Mouse (Mus musculus): ENCODE data around the gene Rtn2.

Rtn2 gene

DNA sequence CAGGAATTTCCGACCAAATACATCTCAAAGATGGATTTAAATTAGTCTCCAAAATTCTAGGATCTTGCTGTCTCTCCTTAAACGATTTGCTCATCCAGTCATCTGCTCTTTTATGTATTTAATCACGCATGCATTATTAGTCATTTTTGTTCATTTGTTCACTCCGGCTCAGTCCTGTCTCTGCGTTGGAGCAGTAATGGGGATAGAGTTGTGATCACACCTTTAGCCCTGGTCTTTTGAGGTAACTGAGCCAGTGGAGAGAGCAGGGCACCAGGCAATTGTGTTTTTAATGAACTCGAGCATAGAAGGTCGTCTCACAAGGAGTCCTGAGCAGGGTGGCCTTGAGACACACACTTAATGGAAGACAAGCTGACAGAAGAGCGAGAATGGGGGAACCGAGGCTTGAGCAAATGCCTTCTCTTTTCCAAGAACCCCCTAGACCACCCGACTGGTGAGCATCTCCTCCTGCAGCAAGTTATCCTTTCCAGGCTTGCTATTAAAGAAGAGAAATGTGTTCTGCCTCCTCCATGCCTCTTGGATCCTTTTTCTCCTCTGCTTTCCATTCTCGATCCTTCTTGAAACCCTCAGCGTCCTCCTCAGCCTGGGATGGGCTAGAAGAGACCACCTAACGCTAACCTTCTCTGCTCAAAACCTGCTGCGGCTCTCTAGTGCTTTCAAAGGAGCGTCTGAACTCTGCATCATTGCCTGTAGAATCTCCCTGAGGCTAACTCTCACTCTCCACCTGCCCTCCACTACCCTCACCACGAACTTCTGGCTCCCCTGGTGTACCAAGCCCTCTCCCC lies 19.2 kb downstream of the Rtn2 start:
- no peak for DNase-seq (ENCODE audit: low spot score in 2 of 2)

DNA sequence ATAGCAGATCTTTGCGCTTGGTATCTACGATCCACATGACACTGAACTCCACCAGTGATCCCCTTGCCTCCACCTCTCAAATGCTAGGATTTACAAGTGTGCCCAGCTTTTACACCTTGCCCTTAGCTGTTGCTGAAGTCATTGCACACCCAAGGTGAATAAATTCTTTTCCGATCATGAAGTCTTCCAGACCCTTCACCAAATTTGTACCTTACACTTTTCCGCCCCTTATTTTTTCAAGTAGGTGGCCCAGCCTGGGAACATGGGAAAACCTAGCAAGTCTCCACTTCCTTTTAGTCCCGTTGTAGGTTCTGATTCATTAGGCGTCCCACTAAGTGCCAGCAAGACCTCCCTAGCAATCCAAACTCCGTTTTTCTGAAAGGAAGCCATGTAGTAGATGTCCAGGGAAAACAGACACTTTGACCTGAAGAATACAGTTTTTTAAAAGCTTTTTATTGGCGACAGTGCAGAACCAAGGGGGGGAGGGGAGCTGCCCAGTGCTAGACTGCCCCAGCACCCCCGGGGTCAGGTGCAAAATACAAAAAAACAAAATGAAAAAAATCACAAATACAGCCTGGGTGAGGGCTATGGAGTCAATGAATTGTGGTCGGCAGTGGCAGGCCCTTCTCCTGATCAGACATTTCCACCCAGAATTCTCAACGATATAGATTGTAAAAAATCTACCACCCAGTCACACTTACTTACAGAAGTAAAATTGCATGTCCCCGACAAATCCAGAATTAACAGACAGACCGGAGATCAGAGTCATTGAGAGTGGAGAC lies 20.0 kb downstream of the Rtn2 start:
- no peak for DNase-seq (ENCODE audit: low spot score in 2 of 2)

DNA sequence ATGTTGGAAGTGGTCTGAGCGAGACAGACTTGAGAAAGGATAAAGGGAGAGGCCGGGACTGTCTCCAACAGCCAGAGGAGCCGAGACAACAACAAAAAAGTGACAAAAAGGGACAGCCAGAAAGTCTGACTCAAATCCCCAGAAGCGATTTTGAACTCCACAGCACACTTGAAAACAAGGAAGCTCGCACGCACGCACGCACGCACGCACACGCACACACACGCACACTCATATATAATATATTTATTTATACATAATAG lies 20.6 kb downstream of the Rtn2 start:
- DNase-seq (ENCODE audit: low spot score in 2 of 2) = no peak

DNA sequence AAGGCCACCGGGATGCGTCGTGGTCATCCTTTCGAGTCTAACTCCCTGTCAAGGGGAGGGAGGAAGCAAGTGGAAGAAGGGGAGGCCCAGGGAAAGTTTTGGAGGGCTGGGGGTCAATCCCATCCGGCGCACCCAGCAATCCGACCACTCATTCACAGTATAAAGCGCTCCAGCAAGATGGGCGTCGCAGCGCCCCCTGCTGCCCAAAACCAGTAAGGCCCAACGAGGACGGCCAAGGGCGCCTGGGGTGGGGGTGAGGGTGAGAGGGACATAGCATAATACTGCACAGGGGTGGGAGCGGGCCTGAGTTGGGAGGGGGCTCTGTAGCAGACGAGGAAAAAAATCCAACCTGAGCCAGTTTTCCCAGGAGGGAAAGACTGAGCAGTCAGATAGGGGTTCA lies 21.3 kb downstream of the Rtn2 start:
- peak; percentile 69 to 87 for DNase-seq (ENCODE audit: low spot score in 2 of 2)

DNA sequence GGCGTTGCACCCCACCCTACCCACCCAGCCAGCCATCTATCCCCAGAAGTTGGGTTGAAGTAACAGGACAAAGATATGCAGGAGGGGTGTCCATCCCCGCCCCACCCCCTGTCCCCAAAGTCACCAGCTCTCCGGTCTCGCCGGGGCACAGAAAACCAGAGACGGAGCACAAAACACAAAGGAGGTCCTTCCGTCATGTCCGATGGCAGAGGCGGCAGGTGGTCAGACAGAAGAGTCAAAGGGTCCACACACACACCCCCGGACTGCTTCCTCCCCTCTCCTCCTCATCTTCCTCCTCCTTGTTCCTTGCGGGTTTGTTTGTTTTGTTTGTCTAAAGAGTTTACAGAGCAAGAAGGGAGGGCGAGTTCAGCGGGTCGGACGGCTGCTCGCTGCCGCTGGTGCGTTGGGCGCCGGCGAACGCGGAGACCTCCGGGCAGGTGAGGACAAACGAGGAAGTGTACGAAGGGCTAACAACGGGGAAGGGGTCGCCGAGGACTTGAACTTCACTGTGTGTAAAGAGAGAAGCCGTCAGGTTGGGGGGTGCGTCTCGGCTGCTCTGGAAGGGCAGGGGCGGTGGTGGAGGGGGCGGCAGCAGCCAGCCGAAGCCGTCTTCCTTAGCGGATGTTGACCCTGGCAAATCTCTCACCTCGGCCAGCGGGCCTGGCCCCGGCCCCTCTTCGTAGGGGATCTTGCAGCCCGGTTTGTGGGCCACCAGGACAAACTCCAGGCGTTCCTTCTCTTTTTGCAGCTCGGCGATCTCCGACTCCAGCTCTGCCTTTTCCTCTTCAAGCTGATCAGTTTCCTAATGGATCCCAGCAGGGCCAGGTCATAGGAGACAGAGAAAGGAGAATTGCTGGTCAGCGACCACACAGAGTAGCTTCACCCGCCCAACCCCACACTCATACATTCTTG lies 22.3 kb downstream of the Rtn2 start:
- DNase-seq (ENCODE audit: low spot score in 2 of 2) = no peak

DNA sequence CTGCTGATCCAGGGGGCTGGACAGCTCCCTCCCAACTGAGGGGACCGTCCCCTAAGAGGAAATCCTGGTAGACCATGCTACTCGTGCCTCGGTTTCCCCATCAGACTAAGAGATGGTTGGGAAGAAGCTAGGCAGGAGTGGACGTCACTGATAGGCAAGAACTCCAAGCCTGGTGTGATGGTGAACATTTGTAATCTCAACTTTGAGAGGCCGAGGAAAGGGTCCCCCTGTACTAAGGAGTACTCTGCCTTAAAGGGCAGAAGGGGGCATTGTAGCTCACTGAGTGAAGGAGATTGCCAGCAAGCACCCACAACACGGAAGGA lies 22.9 kb downstream of the Rtn2 start:
- no peak for DNase-seq (ENCODE audit: low spot score in 2 of 2)

DNA sequence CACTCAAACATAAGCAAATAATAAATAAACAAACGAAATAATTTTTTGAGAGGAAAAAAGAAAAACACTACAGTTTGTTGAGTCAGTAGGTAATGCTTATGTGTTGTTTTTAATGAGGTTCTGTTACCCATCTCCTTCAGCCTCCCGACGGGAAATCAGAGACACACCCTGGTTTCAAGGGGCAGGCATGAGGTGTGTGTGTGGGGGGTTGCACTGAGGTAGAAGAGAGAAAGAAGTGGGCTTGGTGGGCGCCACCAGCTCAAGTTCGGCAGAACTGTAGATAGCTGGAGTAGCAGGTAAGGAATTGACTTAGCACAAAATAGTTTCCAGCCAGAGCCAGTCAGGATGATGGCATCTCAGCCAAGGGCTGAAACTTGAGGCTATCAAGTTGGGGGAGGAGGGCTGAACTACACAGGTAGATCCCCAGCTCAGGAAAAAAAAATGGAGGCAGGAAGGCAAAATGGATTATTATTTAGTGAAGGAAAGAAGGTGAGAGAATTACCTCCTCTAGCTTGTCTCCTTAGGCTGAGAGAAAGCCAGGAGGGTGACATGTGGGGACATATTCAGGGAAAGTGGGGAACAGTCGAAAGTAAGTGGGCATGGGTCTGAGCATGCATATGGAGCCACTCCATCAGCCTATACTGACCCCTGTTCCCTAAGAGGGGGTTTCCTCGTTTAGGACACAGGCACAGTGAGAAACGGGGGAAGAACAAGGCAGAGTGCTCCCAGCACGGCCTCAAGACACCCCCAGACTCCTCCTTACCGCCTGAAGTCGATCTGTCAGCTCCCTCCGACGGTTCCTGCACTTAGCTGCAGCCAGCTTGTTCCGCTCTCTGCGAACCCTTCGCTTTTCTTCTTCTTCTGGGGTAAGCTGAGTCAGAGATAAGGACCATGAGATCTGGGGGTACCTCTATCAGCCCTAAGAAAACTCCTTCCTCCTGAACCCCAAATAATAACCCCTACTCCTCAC lies 23.7 kb downstream of the Rtn2 start:
- no peak for DNase-seq (ENCODE audit: low spot score in 2 of 2)

DNA sequence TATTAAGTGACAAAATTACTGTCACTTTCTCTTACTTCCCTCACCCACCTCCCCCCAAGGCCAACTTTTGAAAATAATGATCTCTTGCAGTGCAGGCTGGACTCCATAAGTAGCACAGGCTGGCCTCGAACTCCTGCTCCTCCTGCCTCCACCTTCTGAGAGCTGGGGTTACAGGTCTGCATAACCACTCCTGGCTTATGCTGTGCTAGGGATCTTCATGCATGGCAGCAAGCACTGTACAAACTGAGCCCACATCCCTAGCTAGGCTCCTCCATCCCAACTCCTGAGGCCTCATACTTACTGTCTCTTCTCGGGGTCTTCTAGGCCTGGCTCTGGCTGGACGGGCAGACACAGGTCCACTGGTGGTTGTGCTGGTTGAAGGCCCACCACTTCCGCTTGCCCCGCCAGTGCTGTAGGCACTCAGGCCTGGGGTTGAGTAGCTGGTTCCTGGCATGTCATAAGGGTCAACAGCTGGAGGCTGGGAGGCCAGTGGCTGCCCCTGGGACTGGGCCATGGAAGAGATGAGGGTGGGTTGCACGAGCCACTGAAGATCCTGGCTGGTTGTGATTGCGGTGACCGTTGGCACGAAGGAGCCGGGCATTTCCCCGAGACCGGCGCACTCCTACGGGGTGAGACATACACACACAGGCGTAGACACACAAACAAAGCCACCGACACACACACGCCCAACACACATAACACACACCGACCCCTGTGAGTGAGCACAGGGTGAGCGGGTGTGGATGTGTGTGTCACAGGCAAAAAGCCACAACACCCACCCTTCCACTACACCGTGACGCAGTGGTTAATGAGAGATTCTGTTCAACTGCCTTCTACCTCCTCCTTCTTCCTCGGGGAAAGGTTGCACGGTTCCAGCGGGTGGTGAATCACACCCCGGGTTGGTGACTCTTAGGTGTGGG lies 24.7 kb downstream of the Rtn2 start:
- DNase-seq (ENCODE audit: low spot score in 2 of 2) = no peak

DNA sequence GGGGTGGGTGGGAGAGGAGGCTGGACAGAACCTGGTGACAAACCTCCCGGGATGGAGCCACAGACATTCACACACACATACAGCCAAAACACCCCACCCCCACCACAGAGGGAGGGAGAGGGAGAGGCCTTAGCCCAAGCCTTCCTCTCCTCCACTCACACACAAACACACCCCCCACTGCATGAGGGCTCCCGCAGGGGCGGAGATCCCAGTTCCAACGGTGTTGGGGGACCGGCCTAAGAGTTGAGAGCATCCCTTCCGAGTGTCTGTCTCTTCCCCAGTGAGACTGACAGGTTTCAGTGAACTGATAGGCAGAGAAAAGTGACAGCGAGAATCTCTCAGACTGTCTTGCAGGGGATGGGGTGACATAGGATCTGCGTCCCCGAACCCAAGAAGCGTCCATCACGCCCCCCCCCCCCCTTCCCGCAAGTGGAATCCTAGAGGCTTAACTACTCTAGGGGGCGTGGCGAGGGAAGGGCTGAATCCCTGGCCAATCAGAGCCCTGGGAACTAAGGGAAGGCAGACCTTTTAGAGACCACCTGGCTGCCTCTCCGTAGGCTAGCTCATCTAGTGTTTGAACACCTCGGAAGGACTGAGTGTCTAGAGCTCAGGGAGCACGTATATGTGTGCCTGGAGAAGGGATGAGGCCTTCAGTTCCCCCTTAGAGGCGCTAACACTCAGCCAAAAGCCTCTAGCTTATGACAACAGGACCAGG lies 25.5 kb downstream of the Rtn2 start:
- peak in 1 of 2 experiments; percentile 72 for DNase-seq (ENCODE audit: low spot score in 2 of 2)

DNA sequence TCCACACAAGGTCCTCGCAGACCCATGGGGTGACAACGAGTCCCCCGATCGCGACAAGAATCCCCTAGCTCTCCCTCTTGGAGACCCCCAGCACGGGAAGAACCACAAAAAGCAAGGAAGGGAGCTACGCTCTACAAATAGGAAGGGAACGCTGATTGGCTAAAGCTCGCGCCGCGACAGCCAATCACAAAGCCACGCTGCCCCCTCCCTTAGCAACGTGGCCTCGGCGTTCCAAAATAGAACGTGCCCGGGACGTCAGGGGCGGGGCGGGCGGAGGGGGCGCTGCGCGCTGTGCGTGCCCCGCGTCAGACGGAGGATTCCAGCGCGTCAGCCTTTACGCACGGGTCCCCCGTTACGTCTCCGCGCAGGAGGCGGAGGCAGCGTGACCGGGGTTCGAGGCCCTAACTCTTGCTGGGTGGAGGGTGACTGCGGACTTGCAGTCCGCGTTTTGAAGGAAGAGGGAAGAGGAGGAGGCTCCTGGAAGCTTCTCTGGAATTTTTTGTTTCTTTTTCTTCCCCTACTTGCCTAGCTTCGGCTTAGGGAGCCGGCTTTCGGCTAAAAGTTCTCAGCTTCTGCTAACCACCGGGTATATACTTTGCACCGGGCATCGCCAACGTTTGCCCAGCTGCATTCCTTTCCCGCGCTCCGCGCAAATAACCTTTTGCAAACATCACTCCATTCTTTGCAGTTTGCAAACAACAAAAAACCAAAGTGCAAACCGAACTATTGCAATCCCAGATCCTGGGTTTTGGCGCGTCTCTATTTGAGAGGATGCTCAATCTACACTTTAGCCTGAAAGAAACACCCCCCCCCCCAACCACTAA lies 26.2 kb downstream of the Rtn2 start:
- DNase-seq (ENCODE audit: low spot score in 2 of 2) = peak; percentile 78 to 94

DNA sequence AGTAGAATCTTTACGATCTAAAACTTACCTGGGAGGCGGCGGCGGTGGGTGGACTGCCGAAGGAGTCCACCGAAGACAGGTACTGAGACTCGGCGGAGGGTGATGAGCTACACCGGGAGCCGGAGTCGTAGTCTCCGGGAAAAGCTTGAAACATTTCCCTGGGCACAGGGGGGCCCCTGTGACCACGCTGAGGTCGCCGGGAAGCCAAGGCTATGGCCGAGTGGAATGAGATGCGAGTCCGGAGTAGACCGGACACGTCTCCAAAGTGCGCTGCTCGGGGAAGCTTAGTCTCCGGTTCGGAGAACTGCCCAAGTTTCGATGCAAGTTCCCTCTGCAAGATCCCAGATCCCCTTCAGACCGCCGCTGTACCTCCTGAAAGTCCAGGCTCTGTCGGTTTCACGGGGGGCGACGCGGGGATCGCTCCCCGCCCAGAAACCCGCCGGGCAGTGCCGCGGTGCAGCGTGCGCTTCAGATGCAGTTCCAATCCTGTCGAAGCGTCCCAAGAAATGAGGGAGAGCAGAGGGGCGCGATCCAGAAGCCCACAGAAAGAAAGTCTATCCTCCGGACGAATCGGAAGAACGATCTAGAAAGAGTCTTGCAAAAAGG lies 27.0 kb downstream of the Rtn2 start:
- DNase-seq (ENCODE audit: low spot score in 2 of 2) = peak in 1 of 2 experiments; percentile 33

DNA sequence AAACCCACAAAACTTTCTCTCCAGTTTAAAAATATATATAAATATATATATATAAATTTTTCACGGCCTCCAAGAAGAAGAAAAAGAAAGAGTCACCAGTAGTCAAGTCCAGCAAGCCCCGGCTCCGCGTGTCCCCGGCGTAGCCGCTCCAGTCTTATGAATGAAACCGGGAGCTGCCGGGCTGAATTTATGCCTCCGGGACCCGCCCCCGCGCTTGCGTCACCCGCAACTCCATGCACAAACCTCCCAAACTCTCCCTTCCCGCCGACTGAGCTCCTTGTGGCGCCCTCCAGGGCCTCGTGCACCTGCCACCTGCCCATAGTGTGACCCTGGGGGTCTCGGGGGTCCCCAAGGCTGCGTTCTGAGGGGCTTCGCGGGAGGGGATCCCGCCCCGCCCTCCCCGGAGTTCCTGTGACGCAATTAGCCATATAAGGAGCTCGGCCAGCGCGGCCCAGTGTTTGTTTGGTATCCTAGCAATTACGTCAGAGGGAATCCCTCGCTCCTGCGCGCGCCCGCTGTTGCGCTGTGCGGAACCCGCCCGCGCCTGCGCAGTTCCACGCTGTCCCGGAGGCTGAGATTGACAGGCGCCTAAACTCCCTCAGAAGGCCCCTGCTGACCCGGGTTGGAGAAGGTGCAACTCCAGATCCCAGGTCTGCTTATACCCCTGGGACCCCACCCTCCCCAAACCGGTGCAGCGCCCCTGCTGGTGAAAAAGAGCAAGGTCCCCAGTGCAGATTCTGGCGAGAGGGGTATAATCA lies 27.6 kb downstream of the Rtn2 start, which contains the start of gene Fosb:
Fosb (minus strand) TSS at position 168 of the 758 bp plus-strand sequence.
- DNase-seq (ENCODE audit: low spot score in 2 of 2) = peak; percentile 80 to 94

DNA sequence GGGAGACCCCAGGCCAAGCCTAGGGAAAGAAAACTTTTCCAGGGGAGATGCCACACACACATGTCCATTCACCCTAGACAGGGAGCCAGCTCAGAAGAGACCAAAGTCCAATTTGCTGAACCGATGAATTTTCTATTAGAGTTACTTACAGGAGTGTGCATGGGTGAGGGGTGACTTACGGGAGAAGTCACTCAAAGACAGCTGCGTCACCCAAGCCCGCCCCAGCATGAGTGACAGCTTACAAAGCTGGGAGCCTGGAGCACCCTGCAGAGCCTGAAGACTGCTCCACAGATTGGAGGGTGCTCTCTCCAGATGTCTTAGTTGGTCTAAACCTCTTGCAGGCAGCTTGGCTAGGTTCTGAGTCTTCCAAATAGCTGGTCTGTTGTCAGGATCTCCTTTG lies 29.6 kb downstream of the Rtn2 start:
- DNase-seq (ENCODE audit: low spot score in 2 of 2) = no peak

DNA sequence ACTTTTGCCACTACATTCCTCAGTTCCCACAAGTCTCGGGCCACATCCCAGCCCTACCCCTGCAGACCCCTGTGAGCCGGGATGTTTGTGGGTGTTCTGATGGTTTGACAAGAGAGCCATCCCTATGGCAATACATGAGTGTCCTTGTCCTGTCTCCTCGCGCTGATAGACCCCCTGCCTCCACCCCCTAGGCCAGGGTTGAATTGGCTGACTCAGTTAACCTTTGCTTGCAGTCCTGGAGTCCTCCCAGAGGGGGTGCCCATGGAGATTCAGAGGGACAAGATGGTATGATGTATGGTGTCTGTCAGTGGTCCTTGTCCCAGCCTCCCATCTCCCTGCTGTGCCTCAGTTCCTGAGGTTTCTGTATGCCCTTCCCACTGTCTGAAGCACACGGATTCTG lies 31.6 kb downstream of the Rtn2 start:
- no peak for DNase-seq (ENCODE audit: low spot score in 2 of 2)

DNA sequence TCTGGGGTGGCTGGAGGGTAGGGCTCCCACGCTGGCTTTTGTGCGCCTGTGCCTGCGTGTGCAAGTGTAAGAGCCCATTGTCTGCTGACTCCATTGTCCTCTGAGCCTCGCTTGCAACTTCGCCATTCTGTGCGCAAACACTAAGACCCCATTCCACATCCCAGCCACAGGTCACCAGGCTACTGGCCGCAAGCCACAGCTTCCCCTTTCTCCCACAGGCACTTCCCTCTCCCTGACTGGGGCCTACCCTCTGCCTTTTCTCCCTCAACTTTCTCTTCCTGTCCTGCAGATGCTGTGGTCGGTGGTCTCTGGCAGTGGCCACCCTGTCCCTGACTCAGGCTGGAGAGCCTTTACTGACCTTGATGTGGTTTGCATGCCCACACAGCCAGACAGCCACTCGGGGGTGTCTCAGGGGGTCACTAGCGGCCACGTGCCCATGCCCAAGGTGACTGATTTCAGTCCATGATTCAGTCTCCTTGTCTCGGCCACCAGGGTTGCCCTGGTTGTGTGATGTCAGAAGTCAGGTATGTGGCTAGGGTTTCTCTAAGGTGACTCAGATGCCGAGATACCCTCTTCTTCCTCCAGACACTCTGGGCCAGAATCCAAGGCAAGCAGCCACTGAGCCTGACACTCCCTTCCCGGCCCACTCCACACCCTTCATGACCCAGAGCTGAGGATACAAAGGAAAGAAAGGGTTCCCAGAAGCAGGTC lies 34.2 kb downstream of the Rtn2 start:
- DNase-seq (ENCODE audit: low spot score in 2 of 2) = peak in 1 of 2 experiments; percentile 36

DNA sequence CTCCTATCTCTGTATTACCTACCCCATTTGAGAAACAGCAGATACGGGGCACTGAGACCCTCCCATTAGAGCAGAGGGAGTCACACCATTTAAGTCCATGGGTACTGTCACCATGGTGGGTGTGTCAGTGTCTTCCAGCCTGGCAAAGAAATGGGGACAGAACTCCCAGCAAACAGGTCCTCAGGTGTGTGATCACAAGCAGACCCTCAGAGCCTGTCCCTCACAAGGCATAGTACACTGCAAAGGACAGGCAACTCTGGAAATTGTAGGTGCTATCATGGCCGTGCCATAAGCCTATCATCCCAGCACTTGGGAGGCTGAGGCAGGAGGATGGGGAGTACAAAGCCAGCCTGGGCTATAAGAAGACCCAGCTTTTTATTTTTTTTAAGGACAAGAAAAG lies 35.8 kb downstream of the Rtn2 start:
- no peak for DNase-seq (ENCODE audit: low spot score in 2 of 2)

DNA sequence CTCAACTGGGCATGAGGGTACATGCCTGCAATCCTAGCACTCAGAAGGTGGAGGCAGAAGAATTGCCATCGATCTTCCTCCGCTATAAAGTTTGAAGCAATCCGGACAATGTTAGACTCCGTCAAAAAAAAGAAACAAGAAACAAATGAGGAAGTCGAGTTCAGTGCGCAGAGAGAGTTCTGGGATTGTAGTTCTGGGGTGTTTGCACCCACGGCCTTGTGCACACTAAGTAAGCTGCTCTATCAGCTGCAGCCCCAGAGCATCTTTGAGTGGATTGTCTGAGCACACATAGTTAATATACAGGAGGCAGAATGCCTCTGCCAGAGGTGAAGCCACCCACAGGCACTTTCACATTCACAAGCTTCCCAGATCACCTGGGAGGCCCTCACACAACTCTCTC lies 36.3 kb downstream of the Rtn2 start:
- DNase-seq (ENCODE audit: low spot score in 2 of 2) = no peak

All from spleen, postnatal 10 days (tissue).